Mouse (Mus musculus) heart, embryonic 16.5 days (tissue): Measurements from ENCODE around the gene Muc3. TPM values are rescaled to one million over a fixed set of nuclear protein-coding genes. Genes with fewer than 3 reads are reported as not detected.

Source experiments
- ATAC-seq: fragments of 200-750 bp; cut with Nextera tagmentation; replicated peaks from 2 replicates; pipeline ENCODE4 v1.8.0; 2017; ENCODE audit warnings: moderate number of reproducible peaks; ENCODE audit not compliant: insufficient read depth, low FRiP score; ENCODE audit errors: extremely low read depth
- H3K27ac ChIP-seq: fragments of 300-500 bp; sonication (generic); 2 replicates; pipeline ENCODE4 v1.5.1; 2014; ENCODE audit warnings: mild to moderate bottlenecking, low read length, control low read depth, moderate library complexity
- H3K27me3 ChIP-seq: fragments of 300-500 bp; sonication (generic); 2 replicates; pipeline ENCODE4 v1.6.1; 2014; ENCODE audit warnings: low read length, mixed read lengths; ENCODE audit not compliant: control insufficient read depth, insufficient read depth
- H3K36me3 ChIP-seq: fragments of 300-500 bp; sonication (generic); 2 replicates; pipeline ENCODE4 v1.6.1; 2014; ENCODE audit not compliant: control insufficient read depth, insufficient read depth
- H3K4me1 ChIP-seq: fragments of 300-500 bp; sonication (generic); 2 replicates; pipeline ENCODE4 v1.6.1; 2014; ENCODE audit warnings: low read length, mixed read lengths; ENCODE audit not compliant: control insufficient read depth, insufficient read depth
- H3K4me2 ChIP-seq: fragments of 300-500 bp; sonication (generic); 2 replicates; pipeline ENCODE4 v1.6.1; 2014; ENCODE audit warnings: low read depth, mild to moderate bottlenecking, control low read depth, low read length
- H3K4me3 ChIP-seq: fragments of 300-500 bp; sonication (generic); 2 replicates; pipeline ENCODE4 v1.5.1; 2014; ENCODE audit warnings: mild to moderate bottlenecking, control low read depth, low read length
- H3K9ac ChIP-seq: fragments of 300-500 bp; sonication (generic); 2 replicates; pipeline ENCODE4 v1.6.1; 2014; ENCODE audit warnings: low read length, control low read depth
- H3K9me3 ChIP-seq: fragments of 300-500 bp; sonication (generic); replicated peaks from 2 replicates; pipeline ENCODE4 v1.6.1; 2016; ENCODE audit warnings: low read length; ENCODE audit not compliant: control insufficient read depth
- WGBS: fragments of 180-500 bp; shearing (Covaris S2); extraction: QIAGEN DNeasy Blood & Tissue Kit; methylation state at CpG from one replicate; pipeline ENCODE4 v1.1.7; 2014; 5-methylcytosine and 5-hydroxymethylcytosine counted together
- polyA plus RNA-seq: library from polyadenylated mRNA; unstranded; fragments of >200 nt; fragmentation: Nextera tagmentation; extraction: Ambion mirVana; gene quantifications from 2 replicates; pipeline ENCODE4 v1.2.1, GENCODE M21; 2015

The Muc3 gene
- polyA plus RNA-seq, 1 experiment from 2014 or later = 3.5 TPM

DNA sequence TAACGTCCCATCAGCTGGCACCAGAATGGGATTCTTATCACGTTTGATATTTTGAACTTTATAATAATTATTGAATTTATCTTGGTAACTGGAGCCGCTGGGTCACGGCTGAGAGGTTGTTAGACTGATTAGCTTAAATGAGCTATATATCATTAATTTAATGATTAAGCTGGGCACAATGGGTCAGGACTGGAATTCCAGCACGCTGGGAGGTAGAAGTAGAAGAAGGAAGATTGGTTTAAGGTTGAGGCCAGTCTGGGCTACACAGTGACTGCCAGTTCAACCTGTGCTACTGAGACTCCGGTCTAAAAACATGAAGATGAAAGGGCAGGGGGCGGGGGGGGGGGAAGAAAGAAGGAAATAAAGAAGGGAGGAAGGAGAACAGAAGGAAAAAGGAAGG, 22.4 kb upstream of the Muc3 start:
- 64% methylated on average over 7 of the region's 7 CpGs for WGBS
- no peak for ATAC-seq
- Histone ChIP-seq H3K36me3 (no peaks in the 10 kb centered on the region), H3K9me3 (no peaks in the 10 kb centered on the region), H3K4me2 (no peak overlapping the region), H3K27ac (no peak overlapping the region), H3K27me3 (0 out of 2 replicates have a peak, but pooled peaks cover 2% of the 10 kb centered on the region), H3K4me3 (no peak overlapping the region), H3K4me1 (no peaks in the 10 kb centered on the region), H3K9ac (no peak overlapping the region)

DNA sequence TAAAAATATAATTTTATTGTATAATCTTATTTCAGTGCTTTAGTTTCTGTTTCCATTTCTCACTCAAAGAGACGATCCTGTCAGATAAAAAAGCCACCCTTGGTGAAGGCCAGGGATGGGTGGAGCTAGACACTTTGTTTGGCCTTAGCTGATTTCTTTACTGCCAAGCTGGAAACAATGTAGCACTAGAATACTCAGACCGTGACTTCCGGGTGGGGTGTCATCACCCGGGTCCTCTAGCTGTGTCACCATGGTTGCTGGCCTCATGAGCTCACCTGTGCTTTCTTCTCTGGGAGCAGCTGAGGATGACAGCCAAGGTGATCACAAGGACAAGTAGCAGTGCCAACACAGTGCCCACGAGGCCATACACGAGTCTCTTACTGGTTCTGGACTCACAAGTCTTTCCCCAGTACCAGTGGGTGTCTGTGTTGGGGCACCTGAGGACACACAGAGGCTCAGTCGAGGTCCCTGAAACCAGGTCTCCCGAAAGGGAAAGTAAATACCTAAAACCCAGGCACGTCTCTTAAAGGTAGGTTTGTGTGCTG, 21.8 kb upstream of the Muc3 start:
- 70% methylated on average over 9 of the region's 9 CpGs for WGBS
- Histone ChIP-seq H3K4me2 (no peak overlapping the region), H3K4me1 (no peaks in the 10 kb centered on the region), H3K9me3 (no peaks in the 10 kb centered on the region), H3K9ac (no peak overlapping the region), H3K36me3 (no peaks in the 10 kb centered on the region), H3K27ac (no peak overlapping the region), H3K27me3 (0 out of 2 replicates have a peak, but pooled peaks cover 2% of the 10 kb centered on the region), H3K4me3 (no peak overlapping the region)
- ATAC-seq = no peak

DNA sequence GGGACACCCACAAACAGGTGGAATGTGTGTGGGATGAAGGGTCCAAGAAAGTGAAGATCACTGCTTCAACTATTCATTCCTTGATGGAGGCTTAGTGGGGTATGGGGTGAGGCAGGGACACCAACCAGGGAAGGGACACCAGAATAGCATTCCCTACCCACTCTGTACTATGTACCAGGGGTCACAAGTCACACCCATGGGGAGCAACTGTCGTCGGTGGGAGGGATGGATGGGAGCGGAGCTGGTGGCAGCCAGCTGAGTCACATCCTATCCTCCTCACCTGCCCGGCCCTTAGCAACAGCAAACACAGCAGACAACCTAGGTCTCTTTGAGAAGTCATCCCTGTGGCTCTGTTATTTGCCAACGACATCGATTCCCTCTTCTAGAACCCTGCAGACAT, 18.4 kb upstream of the Muc3 start:
- Histone ChIP-seq H3K4me1 (no peaks in the 10 kb centered on the region), H3K4me3 (no peak overlapping the region), H3K9ac (no peak overlapping the region), H3K27ac (no peak overlapping the region), H3K36me3 (no peaks in the 10 kb centered on the region), H3K9me3 (no peaks in the 10 kb centered on the region), H3K4me2 (no peak overlapping the region), H3K27me3 (0 out of 2 replicates have a peak, but pooled peaks cover under 1% of the 10 kb centered on the region)
- no peak for ATAC-seq
- 58% methylated on average over 6 of the region's 6 CpGs for WGBS

DNA sequence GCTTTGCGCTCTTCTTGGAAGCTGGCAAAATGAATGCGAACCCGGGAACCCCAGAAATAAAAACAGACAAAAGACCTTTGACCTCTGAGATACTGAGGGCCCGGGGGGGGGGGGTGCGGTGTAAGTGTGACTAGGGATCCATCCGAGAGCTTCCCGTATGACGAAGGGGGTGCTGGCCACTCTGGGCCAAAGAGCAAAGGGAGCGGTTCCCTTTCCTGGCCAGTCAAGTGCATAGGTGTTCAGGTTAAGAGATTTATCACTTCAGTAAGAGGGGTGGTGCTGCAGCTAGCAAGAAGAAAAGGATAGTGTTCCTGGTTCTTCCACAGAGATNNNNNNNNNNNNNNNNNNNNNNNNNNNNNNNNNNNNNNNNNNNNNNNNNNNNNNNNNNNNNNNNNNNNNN, 16.9 kb upstream of the Muc3 start:
- Histone ChIP-seq H3K9me3 (no peaks in the 10 kb centered on the region), H3K4me3 (no peak overlapping the region), H3K27ac (no peak overlapping the region), H3K4me1 (no peaks in the 10 kb centered on the region), H3K9ac (no peak overlapping the region), H3K4me2 (no peak overlapping the region), H3K27me3 (no peaks in the 10 kb centered on the region), H3K36me3 (no peaks in the 10 kb centered on the region)
- ATAC-seq = no peak
- WGBS = 66% methylated on average over 9 of the region's 9 CpGs

DNA sequence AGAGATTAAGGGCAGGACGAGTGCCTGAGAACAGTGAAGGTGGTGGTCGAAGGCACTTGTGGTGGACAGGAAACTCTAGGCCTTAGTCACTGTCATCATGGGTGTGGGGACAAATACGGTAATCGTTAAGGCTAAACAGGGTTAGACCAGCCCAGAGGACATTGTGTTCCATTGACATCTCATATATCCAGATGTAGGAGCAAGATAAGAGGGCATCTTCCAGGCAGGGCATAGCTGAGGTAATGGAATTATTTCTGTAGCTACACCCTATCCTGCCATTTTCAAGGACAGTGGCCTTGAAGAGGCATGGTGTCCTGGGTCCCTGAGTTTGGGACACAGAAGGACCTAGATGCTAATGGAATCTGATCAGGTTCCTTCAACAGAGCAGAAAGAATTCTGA, 12.7 kb upstream of the Muc3 start:
- H3K27me3 ChIP-seq = no peaks in the 10 kb centered on the region
- no peak overlapping the region for H3K27ac ChIP-seq
- H3K4me2 ChIP-seq = no peak overlapping the region
- no peak overlapping the region for H3K9ac ChIP-seq
- H3K36me3 ChIP-seq = no peaks in the 10 kb centered on the region
- no peak for ATAC-seq
- no peaks in the 10 kb centered on the region for H3K4me1 ChIP-seq
- WGBS = 61% methylated on average over 4 of the region's 4 CpGs
- H3K9me3 ChIP-seq = peaks cover 2% of the 10 kb centered on the region
- no peak overlapping the region for H3K4me3 ChIP-seq

DNA sequence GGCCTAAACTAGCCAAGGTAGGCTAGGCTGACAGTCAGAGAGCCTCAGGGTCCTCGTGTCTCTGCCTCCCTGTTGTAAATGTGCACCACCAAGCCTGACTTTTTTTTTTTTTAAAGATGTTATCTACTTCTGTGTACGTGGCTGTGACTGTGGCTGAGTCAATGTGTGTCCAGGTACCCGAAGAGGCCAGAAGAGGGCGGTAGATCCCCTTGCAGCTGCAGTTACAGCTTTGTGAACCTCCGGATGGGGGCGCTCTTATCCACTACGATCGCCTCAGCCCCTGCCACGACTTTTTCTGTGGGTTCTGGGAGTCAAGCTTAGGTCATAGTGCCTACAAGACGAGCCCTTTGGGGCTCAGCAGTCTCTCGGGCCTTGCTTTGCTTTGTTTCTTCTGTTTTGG, 10.3 kb upstream of the Muc3 start:
- no peak for ATAC-seq
- Histone ChIP-seq H3K4me2 (no peak overlapping the region), H3K4me3 (no peak overlapping the region), H3K27me3 (no peaks in the 10 kb centered on the region), H3K9ac (no peak overlapping the region), H3K36me3 (no peaks in the 10 kb centered on the region), H3K4me1 (no peaks in the 10 kb centered on the region), H3K27ac (no peak overlapping the region), H3K9me3 (peaks cover 11% of the 10 kb centered on the region)
- 30% methylated on average over 11 of the region's 11 CpGs for WGBS

DNA sequence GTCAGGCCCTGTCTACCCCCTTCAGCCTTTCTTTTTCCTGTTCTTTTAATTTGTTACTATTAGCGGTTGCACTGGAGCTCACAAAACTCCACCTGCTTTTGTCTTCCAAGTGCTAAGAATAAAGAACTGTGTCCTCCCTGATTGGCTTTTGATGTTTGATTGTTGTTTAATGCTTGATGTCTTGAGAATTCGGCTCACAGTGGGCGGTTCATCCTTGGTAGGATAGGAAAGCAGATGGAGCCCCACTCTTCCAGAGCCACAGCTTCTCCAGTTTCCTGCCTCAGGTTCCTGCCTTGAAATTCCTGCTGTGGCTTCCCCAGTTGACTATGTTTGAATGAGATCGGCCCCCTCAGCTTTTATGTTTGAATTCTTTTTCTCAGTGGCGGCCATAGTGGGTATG, 4.2 kb upstream of the Muc3 start:
- H3K4me2 ChIP-seq = no peak overlapping the region
- no peaks in the 10 kb centered on the region for H3K4me1 ChIP-seq
- peaks cover 33% of the 10 kb centered on the region for H3K9me3 ChIP-seq
- H3K9ac ChIP-seq = no peak overlapping the region
- no peak overlapping the region for H3K27ac ChIP-seq
- no peak overlapping the region for H3K4me3 ChIP-seq
- WGBS = 89% methylated on average over 5 of the region's 5 CpGs
- ATAC-seq = no peak
- H3K27me3 ChIP-seq = no peaks in the 10 kb centered on the region
- no peaks in the 10 kb centered on the region for H3K36me3 ChIP-seq

DNA sequence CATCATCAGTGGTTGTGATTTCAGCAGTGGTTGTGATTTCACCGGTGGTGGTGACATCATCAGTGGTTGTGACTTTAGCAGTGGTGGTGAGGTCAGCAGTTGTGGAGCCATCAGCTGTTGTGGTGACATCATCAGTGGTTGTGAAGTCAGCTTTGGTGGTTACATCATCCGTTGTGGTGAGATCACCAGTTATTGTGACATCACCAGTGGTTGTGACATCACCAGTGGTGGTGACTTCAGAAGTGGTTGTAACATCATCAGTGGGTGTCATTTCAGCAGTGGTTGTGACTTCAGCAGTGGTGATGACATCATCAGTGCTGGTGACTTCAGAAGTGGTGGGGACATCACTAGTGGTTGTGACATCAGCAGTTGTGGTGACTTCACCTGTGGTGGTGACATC, 3.5 kb upstream of the Muc3 start:
- H3K9me3 ChIP-seq = peaks cover 33% of the 10 kb centered on the region
- 66% methylated on average over 2 of the region's 2 CpGs for WGBS
- no peaks in the 10 kb centered on the region for H3K36me3 ChIP-seq
- H3K9ac ChIP-seq = no peak overlapping the region
- no peak; the same call in 1 of the 2 replicates for ATAC-seq
- no peaks in the 10 kb centered on the region for H3K27me3 ChIP-seq
- no peaks in the 10 kb centered on the region for H3K4me1 ChIP-seq
- no peak overlapping the region for H3K27ac ChIP-seq
- no peak overlapping the region for H3K4me2 ChIP-seq
- H3K4me3 ChIP-seq = no peak overlapping the region

DNA sequence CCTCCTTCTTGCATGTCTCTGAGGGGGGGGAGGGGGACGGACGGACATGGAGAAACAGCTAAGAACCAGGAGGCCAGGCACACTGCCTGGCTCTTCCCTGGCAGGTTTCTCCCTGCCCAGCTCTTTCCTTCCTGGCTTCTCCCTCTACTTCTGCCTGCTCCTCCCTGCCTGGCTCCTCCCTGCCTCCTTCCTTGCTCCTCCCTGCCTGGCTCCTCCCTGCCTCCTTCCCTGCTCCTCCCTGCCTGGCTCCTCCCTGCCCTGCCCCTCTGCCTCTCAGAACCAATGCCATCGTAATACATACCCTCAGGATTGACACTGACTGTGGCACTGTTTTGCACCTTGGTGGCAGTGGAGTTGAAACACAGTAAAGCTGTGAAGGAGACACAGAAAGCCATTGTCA, 8.3 kb downstream of the Muc3 start:
- Histone ChIP-seq H3K4me3 (no peak overlapping the region), H3K4me2 (no peak overlapping the region), H3K36me3 (no peaks in the 10 kb centered on the region), H3K9me3 (0 out of 2 replicates have a peak, but pooled peaks cover 4% of the 10 kb centered on the region), H3K9ac (no peak overlapping the region), H3K27ac (no peak overlapping the region), H3K4me1 (no peaks in the 10 kb centered on the region), H3K27me3 (no peaks in the 10 kb centered on the region; the same call in 1 of the 2 replicates)
- 24% methylated on average over 3 of the region's 3 CpGs for WGBS
- ATAC-seq = no peak
